In genomic region chr6:70434739-70435138, GRCm38 (mm10) we compare ENCODE assay signal across 7 mouse cellular contexts.
DNase-seq lines count a peak whose midpoint lies in the region; ATAC-seq lines count a peak whose summit lies in the region.

No protein-coding gene starts in this region.

- peak; percentile 99 for ATAC-seq in frontal cortex, adult (ENCODE audit: low TSS enrichment)

- DNase-seq in brain, adult 2 months (ENCODE audit: low read depth, low spot score), result peak; percentile 63
- DNase-seq in frontal cortex, adult 2 months (ENCODE audit: extremely low spot score in 1 of 2, low spot score in 1 of 2), result peak; percentile 2 to 8
- DNase-seq in frontal cortex, postnatal 36 days (ENCODE audit: low spot score in 2 of 2), result peak; percentile 1 to 4
- DNase-seq in left cerebral cortex, adult 9 months (ENCODE audit: low spot score in 2 of 2), result peak; percentile 5 to 12
- peak; percentile 30 for DNase-seq in right cerebral cortex, adult 18-20 months
- peak; percentile 15 for DNase-seq in telencephalon, adult 2 months (ENCODE audit: low read depth, low spot score)

Comparison
In these comparisons a context has a peak if more than half of its experiments do, and no peak if none do; other contexts are left out.
1. Peak in every context shown above with its lines: DNase-seq and ATAC-seq.
2. DNase-seq: peak in every context shown above with its lines; median percentile 63 in brain, adult 2 months; 30 in right cerebral cortex, adult 18-20 months; 15 in telencephalon, adult 2 months; 8 in left cerebral cortex, adult 9 months; 5 in frontal cortex, adult 2 months; 2 in frontal cortex, postnatal 36 days.